Mouse (Mus musculus) stomach, postnatal 0 days (tissue): ENCODE measurements at regions not wholly inside any gene's neighbourhood (a gene's known extent, or its start where the extent isn't known, plus 50 kb on each side); places are given as distances from the start of the nearest gene placed in this dataset.

Experiments
- ATAC-seq: fragments of 200-750 bp; cut with Nextera tagmentation; 2 replicates; pipeline ENCODE4 v1.8.0; 2017; ENCODE audit not compliant: low FRiP score, low TSS enrichment
- DNase-seq: peaks from one replicate; pipeline ENCODE4 v3.0.0-alpha.2; 2016; ENCODE audit warnings: low spot score
- H3K27ac ChIP-seq: fragments of 300-500 bp; sonication (generic); replicated peaks from 2 replicates; pipeline ENCODE4 v1.5.1; 2014; ENCODE audit warnings: mild to moderate bottlenecking, control low read depth
- H3K27me3 ChIP-seq: fragments of 300-500 bp; sonication (generic); 2 replicates; pipeline ENCODE4 v1.6.1; 2014; ENCODE audit warnings: low read length; ENCODE audit not compliant: control insufficient read depth, insufficient read depth
- H3K36me3 ChIP-seq: fragments of 300-500 bp; sonication (generic); 2 replicates; pipeline ENCODE4 v1.6.1; 2014; ENCODE audit warnings: low read length, mixed read lengths; ENCODE audit not compliant: control insufficient read depth, insufficient read depth
- H3K4me1 ChIP-seq: fragments of 300-500 bp; sonication (generic); replicated peaks from 2 replicates; pipeline ENCODE4 v1.6.1; 2014; ENCODE audit warnings: antibody characterized with exemption; ENCODE audit not compliant: control insufficient read depth, insufficient read depth
- H3K4me2 ChIP-seq: fragments of 300-500 bp; sonication (generic); replicated peaks from 2 replicates; pipeline ENCODE4 v1.6.1; 2014; ENCODE audit warnings: low read depth, mild to moderate bottlenecking, control low read depth, moderate library complexity
- H3K4me3 ChIP-seq: fragments of 300-500 bp; sonication (generic); 2 replicates; pipeline ENCODE4 v1.5.1; 2014; ENCODE audit warnings: low read depth, low read length, control low read depth
- H3K9ac ChIP-seq: fragments of 300-500 bp; sonication (generic); 2 replicates; pipeline ENCODE4 v1.6.1; 2014; ENCODE audit warnings: mild to moderate bottlenecking, low read length, control low read depth, mixed read lengths
- H3K9me3 ChIP-seq: fragments of 300-500 bp; sonication (generic); 2 replicates; pipeline ENCODE4 v1.6.1; 2016; ENCODE audit warnings: low read length; ENCODE audit not compliant: control insufficient read depth
- CTCF ChIP-seq: IDR thresholded peaks from 2 replicates; pipeline ENCODE4 v1.5.1; 2016; ENCODE audit warnings: antibody characterized with exemption, low read depth, mild to moderate bottlenecking, moderate library complexity
- EP300 ChIP-seq: optimal IDR thresholded peaks from 2 replicates; pipeline ENCODE3; 2016; ENCODE audit warnings: antibody characterized with exemption
- WGBS: fragments of 180-500 bp; shearing (Covaris S2); extraction: QIAGEN DNeasy Blood & Tissue Kit; methylation state at CpG from one replicate; pipeline ENCODE4 v1.1.7; 2014; 5-methylcytosine and 5-hydroxymethylcytosine counted together

DNA sequence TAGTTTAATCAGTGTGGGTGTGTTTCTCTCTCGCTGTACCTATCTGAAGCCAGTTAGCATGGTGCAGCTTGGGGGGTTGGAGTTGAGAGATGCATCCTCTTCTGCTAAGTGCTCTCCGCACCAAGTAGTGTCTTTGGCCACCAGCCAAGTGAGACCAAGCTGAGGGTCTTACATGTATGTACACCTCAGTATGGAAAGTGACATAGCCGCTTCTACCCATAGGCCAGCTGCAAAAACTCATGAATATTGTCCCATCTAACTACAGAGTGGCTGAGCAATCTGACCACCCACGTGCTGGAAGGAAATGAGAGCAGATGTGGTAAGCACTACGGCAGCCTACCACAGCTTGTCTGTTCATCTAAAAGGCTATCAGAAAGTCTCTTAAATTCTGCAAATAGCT is 247.0 kb upstream of the G2e3 start:
- ATAC-seq: 0 out of 2 replicates have a peak, but pooled peaks have one; percentile 21
- Histone ChIP-seq H3K9me3 (no peaks in the 10 kb centered on the region), H3K4me2 (no peak overlapping the region), H3K4me1 (no peaks in the 10 kb centered on the region), H3K9ac (no peak overlapping the region), H3K4me3 (no peak overlapping the region), H3K27ac (no peak overlapping the region), H3K36me3 (no peaks in the 10 kb centered on the region), H3K27me3 (no peaks in the 10 kb centered on the region)
- 61% methylated on average over 5 of the region's 5 CpGs for WGBS
- TF ChIP-seq EP300: no peak
- TF ChIP-seq CTCF: no peak
- DNase-seq: no peak

- Histone ChIP-seq H3K4me1 (no peaks in the 10 kb centered on the region), H3K9me3 (no peaks in the 10 kb centered on the region), H3K27me3 (no peaks in the 10 kb centered on the region), H3K4me2 (no peak overlapping the region), H3K4me3 (no peak overlapping the region), H3K9ac (no peak overlapping the region), H3K27ac (no peak overlapping the region), H3K36me3 (no peaks in the 10 kb centered on the region)
- ATAC-seq: no peak
- no peak for DNase-seq
- 82% methylated on average over 4 of the region's 4 CpGs for WGBS
- TF ChIP-seq CTCF: no peak
- TF ChIP-seq EP300: no peak
Measured at GRCm38 (mm10) chr12:51095974-51096373, 251.9 kb upstream of the G2e3 start.

GRCm38 (mm10) chr12:51089324-51089723 is 258.5 kb upstream of the G2e3 start:
- no peak for TF ChIP-seq EP300
- Histone ChIP-seq H3K9me3 (no peaks in the 10 kb centered on the region), H3K9ac (no peak overlapping the region), H3K27ac (no peak overlapping the region), H3K4me3 (no peak overlapping the region), H3K36me3 (no peaks in the 10 kb centered on the region), H3K4me2 (no peak overlapping the region), H3K27me3 (no peaks in the 10 kb centered on the region), H3K4me1 (no peaks in the 10 kb centered on the region)
- no peak for ATAC-seq
- WGBS: 57% methylated on average over 7 of the region's 7 CpGs
- no peak for DNase-seq

GRCm38 (mm10) chr12:51081809-51082208 is 266.1 kb upstream of the G2e3 start:
- no peak for ATAC-seq
- Histone ChIP-seq H3K27me3 (no peaks in the 10 kb centered on the region), H3K9ac (no peak overlapping the region), H3K36me3 (no peaks in the 10 kb centered on the region), H3K4me2 (no peak overlapping the region), H3K4me1 (no peaks in the 10 kb centered on the region), H3K27ac (no peak overlapping the region), H3K4me3 (no peak overlapping the region), H3K9me3 (no peaks in the 10 kb centered on the region)
- whole genome bisulfite sequencing: 48% methylated on average over 8 of the region's 8 CpGs
- DNase-seq: no peak
- TF ChIP-seq CTCF (no peak), EP300 (no peak)

- Histone ChIP-seq H3K36me3 (no peaks in the 10 kb centered on the region), H3K9me3 (no peaks in the 10 kb centered on the region), H3K27ac (no peak overlapping the region), H3K4me3 (no peak overlapping the region), H3K27me3 (no peaks in the 10 kb centered on the region), H3K9ac (no peak overlapping the region), H3K4me1 (no peaks in the 10 kb centered on the region), H3K4me2 (no peak overlapping the region)
- ATAC-seq (no peak), DNase-seq (no peak)
- no peak for TF ChIP-seq EP300
- TF ChIP-seq CTCF: no peak
- 34% methylated on average over 1 of the region's 1 CpGs for WGBS
Measured at GRCm38 (mm10) chr12:51073503-51073902, 274.4 kb upstream of the G2e3 start.

DNA sequence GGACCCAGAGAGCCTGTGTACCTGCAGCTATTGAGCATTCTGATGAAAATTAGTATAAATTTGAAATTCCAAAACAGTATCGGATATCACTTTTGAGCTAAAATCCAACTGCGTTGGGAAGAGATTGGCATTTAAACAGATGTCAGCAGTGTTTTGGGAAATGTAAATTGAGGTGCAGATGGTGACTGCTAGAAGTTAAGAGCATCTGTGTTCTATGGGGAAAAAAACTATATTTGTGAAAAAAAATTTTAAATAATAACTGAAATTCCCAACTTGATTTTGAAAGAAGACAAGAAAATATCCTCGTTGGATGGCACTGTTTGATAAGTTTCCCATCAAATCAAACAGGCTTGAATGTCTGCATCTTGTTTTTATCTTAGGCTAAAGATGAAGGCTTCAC is 286.9 kb upstream of the G2e3 start:
- H3K4me1 ChIP-seq: no peaks in the 10 kb centered on the region
- 87% methylated on average over 3 of the region's 3 CpGs for WGBS
- H3K4me3 ChIP-seq: no peak overlapping the region
- no peak overlapping the region for H3K9ac ChIP-seq
- no peak overlapping the region for H3K27ac ChIP-seq
- TF ChIP-seq CTCF: no peak
- no peak for TF ChIP-seq EP300
- DNase-seq: no peak
- H3K27me3 ChIP-seq: no peaks in the 10 kb centered on the region
- no peak overlapping the region for H3K4me2 ChIP-seq
- H3K9me3 ChIP-seq: no peaks in the 10 kb centered on the region
- ATAC-seq: no peak
- no peaks in the 10 kb centered on the region for H3K36me3 ChIP-seq
